Mouse (Mus musculus) stomach, postnatal 0 days (tissue): ENCODE measurements around the gene Ccng2.

Experiments
- CTCF ChIP-seq: IDR thresholded peaks from 2 replicates; pipeline ENCODE4 v1.5.1; 2016; ENCODE audit warnings: antibody characterized with exemption, low read depth, mild to moderate bottlenecking, moderate library complexity
- EP300 ChIP-seq: optimal IDR thresholded peaks from 2 replicates; pipeline ENCODE3; 2016; ENCODE audit warnings: antibody characterized with exemption

DNA sequence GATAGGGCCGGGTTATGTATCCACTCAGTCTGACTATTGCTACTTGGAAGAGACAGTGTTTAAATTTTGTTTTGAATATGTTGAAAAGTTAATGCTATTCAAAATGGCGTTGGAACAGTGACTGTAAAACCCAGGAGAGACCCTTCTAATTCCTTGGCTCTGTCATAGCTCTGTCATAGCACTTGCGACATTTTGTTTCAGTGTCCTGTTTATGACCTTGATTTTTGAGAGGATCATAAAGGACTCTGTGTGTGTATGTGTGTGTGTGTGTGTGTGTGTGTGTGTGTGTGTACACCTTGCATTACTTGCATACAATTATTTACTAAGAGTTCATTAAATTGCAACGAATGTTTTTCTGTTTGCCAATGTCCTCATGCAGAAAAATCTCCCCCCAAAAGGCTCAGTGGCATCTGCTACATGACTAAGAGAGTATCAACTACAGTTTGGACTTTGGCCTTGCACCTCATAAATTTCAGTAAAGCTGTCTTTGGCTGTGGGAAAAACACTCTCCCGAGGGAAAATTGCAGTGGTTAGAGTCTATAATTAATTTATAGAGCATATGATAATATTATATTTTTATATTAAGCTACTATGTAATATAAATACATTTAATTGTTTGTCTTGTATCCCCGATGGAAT, 17.0 kb upstream of the Ccng2 start:
- TF ChIP-seq CTCF: no peak
- TF ChIP-seq EP300: no peak
